Mouse (Mus musculus) spleen, adult 12 weeks (tissue): Measurements from ENCODE around the gene Aunip.

Experiments used
- DNase-seq: peaks from one replicate; pipeline ENCODE4 v3.0.0; 2022; ENCODE audit warnings: low spot score

Aunip gene

DNA sequence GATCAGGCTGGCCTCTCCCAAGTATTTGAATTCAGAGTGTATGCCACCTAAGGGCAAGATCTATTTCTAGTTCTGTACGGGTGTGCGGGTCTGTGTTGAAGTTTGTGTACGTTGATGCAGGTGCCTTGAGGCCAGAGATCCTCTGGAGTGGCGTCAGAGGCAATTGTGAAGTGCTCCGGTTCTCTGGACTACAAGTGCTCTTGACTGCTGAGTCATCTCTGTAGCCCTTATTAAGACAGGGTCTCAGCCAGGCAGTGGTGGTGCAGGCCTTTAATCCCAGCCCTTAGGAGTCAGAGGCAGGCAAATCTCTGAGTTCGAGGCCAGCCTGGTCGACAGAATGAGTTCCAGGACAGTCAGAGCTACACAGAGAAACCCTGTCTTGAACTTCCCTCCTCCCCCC lies 4.8 kb downstream of the Aunip start:
- no peak for DNase-seq

DNA sequence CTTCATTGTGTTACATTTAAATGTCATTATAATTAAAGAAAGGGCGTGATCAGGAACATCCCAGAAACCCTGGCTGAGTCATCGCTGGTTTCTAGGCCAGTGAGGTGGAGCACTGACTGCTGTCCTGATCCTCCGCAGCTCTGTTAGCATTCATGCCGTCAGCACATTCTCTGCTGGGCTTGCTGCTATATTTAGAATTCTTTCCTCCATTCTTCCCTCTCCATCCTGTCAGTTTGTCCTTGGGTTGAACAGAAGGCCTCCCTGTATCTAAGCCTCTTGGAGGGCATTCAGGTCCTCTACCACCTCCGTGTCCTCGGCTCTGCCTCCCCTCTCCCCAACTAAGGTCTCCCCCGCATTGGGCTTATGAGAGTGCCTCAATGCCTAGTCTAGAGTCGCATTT lies 6.2 kb downstream of the Aunip start:
- DNase-seq: no peak

DNA sequence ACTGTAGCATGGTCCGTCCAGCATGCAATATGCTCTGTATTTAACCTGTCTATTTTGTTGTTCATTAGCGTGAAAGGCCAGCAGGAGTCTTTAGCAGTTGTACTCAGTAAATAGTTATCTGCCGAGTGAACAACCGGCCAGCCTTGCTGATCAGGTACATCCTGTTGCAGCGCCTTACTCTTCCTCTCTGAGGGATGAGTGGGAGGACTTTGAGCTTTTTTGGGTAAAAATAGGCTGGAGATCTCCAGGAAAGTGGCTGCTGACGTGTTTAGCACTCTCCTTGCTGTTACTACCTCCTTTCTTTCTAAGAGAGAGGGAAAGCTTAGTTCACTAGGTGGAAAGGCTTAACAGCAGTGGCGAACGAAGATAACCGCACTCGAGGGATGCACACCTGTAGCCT lies 6.9 kb downstream of the Aunip start:
- no peak for DNase-seq

DNA sequence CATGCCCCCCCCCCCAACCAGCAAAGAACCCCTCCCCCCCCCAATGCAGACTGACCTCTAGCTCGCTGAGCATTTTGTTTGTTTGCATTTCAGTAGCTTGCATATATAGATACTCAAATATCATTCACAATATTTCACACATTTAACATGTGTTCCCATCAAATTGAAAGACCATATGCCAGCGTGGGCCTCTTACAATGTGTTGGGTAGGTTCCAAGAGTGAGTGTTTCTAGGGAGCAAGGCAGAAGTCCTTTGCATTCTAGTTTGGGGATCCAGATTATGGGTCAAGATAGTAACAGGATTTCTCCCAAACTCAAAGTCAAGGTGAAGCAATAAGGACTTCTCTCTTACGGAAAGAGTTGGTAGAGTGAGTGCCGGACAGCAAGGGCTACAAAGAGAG lies 7.7 kb downstream of the Aunip start:
- no peak for DNase-seq

DNA sequence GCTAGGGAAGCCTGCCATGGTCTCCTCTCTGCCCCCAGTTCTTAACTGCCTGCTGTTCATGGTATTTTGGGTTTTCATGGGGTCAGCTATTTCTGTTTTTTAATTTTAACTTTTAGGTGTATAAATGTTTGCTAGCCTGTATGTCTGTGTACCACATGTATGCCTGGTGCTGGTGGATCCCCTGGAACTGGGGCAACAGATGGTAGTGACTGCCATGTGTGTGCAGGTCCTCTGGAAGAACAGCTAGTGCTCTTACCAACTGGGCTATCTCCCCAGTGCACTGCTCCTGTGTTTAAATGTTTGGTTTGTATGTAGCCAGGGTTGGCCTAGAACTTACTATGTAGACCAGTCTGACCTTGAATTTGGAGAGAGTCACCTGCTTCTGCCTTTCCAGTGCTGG lies 8.5 kb downstream of the Aunip start:
- DNase-seq: no peak

DNA sequence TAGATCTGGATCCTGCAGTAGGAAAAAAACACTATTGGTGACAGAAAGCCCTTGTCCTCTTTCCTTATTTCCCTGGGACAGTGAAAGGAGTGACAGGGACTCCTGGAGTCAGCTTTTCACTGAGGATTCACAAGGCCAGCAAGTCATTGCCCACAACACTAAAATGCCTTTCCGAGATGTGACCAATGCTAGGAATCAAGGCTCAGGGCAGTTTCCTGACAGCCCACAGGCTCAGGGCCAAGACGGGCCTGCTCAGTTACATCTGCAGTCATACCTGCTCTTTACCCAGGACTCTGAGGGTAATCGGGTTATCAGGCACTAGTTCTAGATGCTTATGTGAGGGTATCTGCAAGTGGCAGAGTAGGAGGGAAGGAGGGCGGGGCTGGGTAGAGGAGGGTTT lies 12.6 kb downstream of the Aunip start:
- no peak for DNase-seq

DNA sequence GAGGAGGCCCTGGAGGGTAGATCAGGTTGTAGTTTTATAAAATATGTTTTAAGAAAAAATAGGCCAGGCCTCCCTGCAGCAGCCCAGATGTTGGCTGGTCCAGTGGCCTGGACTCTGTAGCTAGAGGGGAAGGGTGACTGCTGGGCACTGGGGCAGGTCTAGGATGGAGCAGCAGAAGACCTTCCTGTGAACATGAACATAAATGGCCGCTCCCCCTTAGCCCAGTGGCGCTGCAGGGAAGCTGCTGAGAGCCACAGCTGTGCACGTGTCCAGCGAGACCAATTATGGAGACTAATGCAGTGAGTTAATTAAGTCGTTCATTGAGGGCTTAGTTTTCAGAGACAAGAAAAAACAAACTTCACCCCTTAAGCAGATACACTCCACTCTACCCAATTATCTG lies 15.0 kb downstream of the Aunip start:
- DNase-seq: no peak

DNA sequence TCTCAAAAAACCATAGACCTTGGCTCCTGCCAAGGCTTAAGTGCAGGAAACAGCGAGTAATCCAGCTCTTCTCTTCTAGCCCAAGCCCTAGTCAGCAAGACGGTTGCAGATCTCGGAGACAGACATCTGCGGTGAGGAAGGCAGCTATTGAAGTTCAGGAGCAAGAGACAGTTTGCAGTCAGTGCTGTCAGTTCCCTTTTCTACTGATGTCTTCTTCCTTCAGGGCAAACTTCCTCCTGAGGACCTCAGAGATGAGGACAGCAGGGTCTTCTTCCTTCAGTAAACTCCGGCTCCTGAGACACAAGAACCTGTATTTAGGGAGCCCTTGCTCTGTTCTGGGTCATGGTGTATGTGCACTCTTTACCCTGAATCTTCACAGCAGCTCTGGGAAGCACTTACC lies 15.4 kb downstream of the Aunip start:
- DNase-seq: no peak

DNA sequence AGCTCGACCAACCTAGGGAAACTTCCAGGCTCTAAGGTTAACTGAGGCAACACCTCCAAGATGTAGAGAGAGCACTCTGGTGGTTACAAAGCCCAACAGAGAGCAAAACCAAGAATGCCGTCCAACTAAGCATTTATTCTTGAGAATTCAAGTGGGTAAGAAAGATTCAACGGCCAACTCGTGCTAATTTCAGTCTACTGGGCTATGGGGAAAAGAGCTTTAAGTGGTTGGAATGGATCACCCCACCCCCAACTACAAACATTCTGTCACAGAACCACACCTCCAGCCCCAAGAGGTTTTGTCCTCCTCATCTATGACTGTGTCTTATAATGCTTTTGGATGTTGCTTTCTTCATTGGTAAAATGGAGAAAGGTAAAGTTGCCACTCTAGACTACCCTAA lies 22.1 kb downstream of the Aunip start:
- DNase-seq: no peak

DNA sequence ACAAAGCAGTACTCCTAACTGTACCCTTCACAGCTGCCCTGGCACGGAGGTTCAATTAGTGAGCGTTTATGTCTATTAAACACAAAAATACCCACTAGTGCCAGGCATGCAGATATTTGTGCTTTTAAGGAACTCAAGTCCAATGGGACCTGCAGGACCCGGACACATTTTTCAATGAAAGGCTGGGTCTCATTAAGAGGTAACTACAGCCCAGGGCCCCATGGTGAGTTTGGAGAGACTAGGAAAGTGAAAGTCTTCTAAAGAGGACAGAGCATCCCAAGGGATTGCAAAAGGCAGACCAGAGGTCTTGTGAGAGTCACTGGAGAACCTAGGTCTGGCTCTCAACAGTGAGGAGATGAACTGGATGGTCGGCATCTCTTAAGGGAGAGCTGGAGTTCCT lies 22.6 kb downstream of the Aunip start:
- DNase-seq: no peak

DNA sequence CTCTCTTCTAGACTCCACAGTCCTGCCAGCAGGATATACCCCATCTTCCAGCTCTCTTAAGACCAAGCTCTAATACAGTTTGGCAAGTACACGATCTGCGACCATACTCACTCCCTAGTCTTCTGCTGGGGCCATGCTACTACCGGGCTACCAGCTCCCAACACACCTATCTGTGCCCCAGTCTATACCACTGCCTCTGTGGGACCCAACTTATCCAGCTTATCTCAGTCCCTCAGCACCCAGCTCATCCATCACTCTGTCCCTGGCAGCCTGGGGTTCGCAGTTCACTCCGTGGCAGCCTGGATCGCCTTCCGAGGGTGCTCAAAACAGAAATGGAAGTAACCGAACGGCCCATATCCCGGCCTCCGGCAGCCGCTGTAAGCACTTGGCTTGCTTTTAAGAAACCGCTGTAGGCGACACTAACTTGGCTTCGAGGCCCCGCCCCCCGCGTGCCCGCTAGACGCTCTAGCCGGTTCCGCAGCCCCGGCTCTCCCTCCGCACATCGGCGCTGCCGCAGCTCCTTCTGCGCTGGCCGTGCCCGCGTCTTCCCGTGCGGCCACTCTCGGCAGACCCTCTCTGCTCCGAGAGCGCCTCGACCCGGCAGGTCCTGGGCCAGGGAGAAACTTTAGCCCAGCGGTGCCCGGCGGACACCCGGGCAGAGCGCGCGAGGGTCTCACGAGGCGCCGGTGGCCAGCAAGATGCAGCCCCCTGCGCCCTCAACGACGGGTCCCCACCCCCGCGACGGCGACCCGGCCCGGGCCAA lies 23.5 kb downstream of the Aunip start:
- peak; percentile 74 for DNase-seq

DNA sequence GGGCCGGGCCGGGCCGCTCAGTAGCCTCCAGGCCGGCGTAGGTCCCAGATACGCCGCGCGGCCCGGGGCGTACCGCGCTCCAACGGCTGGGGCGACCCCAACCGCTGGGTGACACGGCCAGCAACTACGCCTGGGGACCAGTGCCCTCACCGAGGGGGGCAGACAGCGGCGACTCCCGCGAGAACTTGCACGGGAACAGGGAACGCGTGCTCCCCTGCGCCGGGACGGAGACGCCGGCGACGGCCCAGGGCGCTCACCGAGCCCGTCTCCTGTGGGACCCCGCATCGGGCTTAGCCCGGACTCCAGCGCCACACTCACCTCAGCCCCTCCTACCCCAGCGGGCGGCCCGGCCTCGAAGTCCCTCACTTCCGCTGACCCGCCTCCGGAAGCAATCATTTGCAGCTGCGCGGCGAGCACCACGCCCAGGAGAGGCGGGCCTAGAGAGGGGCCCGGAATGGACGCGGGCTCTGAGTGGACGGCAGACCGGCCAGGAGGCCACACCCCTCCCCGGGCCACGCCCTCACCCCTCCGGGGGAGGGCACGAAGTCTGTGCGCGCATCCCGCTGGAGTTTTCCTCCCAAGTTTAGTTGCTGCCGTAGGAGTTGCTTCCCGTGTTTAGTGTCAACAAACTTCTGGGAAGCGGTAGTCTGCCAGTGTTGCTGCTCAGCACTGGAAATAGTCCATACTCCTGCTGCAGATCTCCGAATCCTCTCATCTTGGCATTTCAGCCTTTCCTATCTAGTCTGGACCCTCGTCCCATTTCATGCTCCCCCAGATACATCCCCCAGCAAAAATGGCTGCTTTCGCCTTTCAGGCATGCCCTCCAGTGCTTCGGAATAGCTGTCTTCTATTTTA lies 24.4 kb downstream of the Aunip start, which contains the start of gene Mtfr1l:
Gene Mtfr1l, minus strand, starts transcription at position 456 of the 855 bp plus-strand sequence.
- peak; percentile 97 for DNase-seq

DNA sequence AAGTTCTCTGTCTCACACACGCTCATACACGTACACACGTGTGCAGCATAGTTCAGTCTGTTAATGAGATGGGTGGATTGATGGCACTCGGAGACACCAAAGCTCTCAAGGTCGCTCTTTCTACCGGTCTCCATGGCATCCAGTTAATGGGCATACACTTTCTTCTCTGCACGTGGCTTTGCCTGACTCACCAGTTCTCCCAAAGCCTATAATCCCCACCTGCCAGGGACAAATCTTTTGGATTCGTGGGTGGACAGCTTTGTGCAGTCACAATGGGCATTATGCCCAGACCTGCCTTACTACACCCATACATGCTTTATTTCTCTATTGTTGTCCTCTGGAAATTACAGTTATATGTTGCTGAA lies 25.0 kb downstream of the Aunip start:
- DNase-seq: no peak

DNA sequence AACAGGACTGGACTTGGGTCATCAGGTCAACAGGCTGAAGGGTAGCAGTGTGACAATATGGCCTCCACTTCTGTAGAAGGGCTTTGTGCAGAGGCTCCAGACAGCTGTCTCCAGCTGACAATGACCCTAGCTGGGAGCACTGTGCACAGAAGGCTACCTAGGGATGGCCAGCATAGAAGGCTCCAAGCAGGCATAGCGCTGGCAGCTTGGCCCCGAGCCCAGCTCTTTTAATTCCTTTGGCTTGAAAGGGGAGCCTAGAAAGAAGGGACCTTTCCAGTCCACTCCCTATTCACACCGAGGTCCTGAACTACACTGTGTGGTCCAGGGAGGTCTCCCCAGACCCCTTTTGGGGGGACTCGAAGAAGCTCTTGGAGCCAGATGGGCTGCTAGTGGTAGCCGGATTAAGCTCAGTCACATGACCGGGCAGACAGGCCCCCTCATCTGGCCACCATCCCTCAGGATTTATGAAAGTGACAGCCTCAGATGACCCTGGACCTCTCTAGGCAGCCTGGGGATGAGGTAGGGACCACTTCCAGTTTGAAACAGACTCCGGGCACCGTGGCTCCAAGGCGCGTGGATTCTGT lies 28.3 kb downstream of the Aunip start:
- no peak for DNase-seq

DNA sequence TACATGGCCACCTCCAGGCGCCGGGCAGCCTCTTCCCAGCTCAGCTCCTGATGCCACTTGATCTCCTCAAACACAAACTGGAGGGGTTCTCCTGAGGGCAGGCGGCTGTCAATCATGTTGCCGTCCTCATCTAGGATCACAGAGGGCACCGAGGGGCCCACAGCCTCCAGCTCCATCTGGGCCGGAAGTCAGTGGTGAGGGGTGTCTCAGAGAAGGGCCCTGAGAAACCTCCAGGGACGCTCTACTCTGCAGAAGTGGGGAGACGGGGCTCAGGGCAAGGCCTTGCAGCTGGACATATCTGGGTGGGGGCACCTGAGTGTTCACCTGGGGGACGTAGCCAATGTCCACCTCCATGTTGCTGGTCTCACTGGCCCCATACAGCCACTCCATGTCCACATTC lies 31.9 kb downstream of the Aunip start:
- DNase-seq: no peak

DNA sequence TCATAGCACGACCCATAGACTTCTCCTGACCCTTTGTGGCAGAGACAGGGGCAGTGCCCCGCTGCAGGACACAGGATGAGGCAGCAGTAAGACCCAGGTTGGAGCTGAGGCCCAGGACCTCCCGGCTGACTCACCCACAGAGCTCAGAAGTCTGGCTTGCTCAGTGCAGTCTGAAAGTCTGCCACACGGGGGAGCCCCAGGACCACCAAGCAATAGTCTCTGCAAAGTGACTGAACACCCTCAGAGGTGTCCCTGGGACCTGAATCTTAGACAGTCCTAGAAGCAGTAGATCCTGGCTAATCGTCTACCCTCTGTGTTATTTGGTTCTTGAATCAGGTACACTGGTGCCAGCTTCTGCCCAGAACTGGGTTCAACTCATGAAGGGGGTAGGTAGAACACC lies 32.5 kb downstream of the Aunip start:
- peak; percentile 81 for DNase-seq

DNA sequence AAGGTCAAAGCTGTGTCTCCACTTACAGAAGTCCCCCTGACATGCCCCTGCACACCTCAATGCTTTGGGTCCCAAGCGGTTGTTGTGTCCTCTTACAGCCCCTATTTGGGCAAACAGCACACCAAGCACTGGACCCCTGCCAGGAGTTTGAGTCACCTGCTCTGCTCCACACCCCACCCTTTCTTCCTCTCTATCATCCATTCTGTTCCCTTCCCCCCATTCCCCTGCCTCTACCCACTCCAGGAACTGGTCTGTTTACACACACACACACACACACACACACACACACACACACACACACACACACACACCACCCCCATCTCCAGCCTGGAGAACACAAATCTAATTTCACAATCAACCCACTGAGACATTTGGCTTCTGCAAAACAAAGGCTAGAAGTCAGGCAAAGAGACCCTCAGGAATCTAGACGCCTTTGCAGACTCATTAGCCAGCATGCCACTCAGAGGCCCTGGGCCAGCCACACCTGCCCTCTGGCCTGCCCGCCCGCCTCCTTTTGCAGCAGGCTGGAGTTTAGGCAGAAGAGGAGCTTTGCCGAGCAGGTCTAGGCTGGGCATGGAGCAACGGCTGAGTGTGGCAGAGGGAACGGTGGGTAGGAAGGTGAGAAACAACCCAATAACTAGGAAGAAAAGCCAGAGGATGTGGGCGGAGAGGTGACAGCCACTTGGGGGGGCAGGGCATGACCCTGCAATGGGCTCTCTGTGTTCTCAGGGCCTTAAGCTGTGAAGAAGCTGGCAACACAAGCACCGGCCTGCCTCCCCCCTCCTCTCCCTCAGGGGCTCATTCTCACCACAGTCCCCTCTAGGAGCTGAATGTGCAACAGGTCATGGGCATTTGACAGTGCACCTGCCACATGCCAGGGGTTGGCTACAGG lies 36.3 kb downstream of the Aunip start:
- no peak for DNase-seq

DNA sequence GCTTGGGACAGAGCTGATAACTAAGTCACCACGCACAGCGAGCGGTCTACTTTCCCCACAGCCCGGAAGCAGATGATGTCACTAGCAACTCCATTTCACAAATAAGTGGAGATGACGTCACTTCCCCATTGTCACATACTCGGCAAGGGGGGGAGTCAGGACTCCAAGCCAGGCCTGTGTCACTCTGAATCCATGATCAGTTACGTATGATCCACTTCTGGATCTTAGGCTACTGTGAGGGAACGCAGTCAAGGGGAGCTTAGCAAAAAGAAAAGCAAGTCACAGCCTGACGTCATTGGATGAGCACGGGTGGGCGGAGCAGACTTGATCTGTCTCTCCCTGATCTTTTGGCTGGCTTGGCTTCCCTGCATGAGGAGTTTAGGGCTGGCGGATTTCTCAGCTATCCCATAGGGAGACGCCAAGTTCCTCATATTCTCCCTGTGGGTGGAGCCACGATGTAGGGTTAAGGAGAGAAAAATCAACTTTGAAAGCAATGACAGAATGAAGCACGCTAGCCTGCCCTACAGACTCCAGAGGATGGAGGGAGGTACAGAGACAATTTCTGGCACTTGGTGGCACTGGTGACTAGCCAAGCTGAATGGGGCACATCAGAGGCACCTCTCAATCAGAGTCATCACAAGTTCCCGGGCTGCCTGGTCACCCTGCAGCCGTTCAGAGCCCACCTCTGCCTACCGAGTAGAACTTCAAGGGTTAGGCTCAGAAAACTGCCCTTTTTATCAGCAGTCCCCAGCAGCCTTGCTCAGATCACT lies 37.6 kb downstream of the Aunip start:
- no peak for DNase-seq

DNA sequence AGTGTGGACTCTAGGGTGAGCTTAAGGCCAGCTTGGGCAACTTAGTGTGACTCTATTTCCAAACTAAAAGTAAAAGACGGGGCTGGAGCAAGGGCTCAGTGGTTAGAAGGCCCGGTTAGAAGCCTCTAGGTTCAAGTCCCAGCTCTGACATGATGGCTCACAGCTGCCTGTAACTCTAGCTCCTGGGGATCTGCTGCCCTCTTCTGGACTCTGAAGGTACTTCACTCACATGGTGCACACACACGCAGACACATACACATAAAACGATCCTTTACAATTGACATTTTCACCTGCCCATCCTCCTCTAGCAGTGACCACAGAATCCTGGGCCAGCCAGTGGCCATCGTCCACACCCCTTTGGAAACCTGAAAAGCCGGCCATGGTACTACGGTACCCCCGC lies 39.1 kb downstream of the Aunip start:
- DNase-seq: no peak

DNA sequence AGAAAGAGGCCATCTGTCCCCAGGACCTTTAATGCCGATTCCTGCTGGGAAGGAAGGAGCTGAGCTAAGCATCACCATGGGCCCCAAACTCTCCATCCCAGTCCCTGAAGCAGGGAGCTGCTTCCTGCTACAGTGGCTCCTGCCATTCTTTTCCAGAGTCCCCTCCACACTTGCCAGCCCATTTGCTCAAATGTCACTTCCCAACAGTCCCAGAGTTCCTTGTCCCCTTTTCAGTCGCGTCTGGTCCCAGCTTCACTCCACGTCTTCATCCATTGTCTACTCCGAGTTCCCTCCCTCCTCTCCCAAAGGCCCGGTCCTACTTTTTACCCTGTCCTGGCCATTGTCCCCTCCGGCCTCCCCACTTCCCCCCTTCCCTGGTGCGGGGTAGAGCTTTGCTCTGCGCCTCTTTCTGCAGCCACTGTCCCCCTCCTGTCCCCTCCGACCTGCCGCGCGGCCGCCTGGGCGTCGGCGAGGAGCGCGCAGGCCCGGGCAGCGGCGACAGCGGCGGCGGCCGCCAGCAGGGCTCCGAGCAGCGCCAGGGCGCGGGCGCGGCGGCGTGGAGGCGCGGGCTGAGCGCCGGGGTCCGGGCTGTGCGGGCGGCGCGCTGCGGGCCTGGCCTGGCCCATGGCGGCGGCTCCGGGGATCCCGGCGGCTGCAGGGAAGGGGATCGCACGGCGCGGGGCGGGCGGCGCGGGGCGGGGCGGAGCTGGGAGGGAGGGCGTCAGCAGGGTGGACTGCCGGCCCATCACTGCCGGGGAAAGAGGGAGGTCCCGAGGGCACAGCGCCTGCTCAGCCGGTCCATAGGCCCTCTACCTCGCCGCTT lies 40.9 kb downstream of the Aunip start, which contains the start of gene Selenon:
Gene Selenon, minus strand, starts transcription at position 673 of the 823 bp plus-strand sequence.
- no peak for DNase-seq
